Mouse (Mus musculus) CH12.LX (cell line): ENCODE results near the gene Phf12. TPM values are rescaled to one million over a fixed set of nuclear protein-coding genes. Genes with fewer than 3 reads are reported as not detected.
A peak's percentile ranks its signal among the peaks of the same experiment; 100 is the strongest.

ENCODE experiments used
- DNase-seq: peaks from one replicate; pipeline ENCODE4 v3.0.0-alpha.2; 2013; ENCODE audit errors: extremely low read depth
- H3K27ac ChIP-seq: 2 replicates; pipeline ENCODE4 v1.5.1; 2012; ENCODE audit warnings: low read depth, mild to moderate bottlenecking, control low read depth, moderate library complexity; ENCODE audit not compliant: insufficient read depth
- H3K27me3 ChIP-seq: replicated peaks from 2 replicates; pipeline ENCODE3; 2012; ENCODE audit warnings: inconsistent platforms
- H3K36me3 ChIP-seq, 2 experiments: replicated peaks in 1 of 2; 2 replicates each; pipeline versions ENCODE3 to v1.6.1; 2012; ENCODE audit warnings: inconsistent platforms in 1 of 2, low read length in 1 of 2, mild to moderate bottlenecking in 1 of 2, mixed read lengths in 1 of 2, moderate library complexity in 1 of 2; ENCODE audit not compliant: control insufficient read depth in 1 of 2, insufficient read depth in 1 of 2
- H3K4me1 ChIP-seq, 2 experiments: 2 replicates each; pipeline ENCODE4 v1.6.1; 2012; ENCODE audit warnings: inconsistent platforms in 1 of 2, moderate library complexity in 1 of 2; ENCODE audit not compliant: insufficient read depth in 2 of 2, control insufficient read depth in 1 of 2
- H3K4me2 ChIP-seq: 2 replicates; pipeline ENCODE4 v1.6.1; 2012; ENCODE audit warnings: low read depth, mild to moderate bottlenecking, control low read depth; ENCODE audit not compliant: poor library complexity, insufficient read depth, severe bottlenecking
- H3K4me3 ChIP-seq, 3 experiments: fragments of 150-350 bp in 1 of 3; sonication (generic) in 1 of 3; replicated peaks in 1 of 3; 2 replicates each; pipeline versions ENCODE3 to v1.5.1; 2011 to 2012; ENCODE audit warnings: low read depth in 2 of 3, low read length in 2 of 3, mild to moderate bottlenecking in 2 of 3, moderate library complexity in 2 of 3, control low read depth in 1 of 3, improper control_type of control experiment in 1 of 3, inconsistent platforms in 1 of 3, mixed read lengths in 1 of 3; ENCODE audit not compliant: poor library complexity in 1 of 3
- H3K79me2 ChIP-seq: replicated peaks from 2 replicates; pipeline ENCODE4 v1.6.1; 2012; ENCODE audit warnings: mild to moderate bottlenecking, moderate library complexity; ENCODE audit not compliant: control insufficient read depth, poor library complexity, insufficient read depth, severe bottlenecking; ENCODE audit errors: extremely low read depth
- H3K9ac ChIP-seq: 2 replicates; pipeline ENCODE4 v1.6.1; 2012; ENCODE audit warnings: low read depth, mild to moderate bottlenecking, control low read depth, moderate library complexity; ENCODE audit not compliant: insufficient read depth
- H3K9me3 ChIP-seq: replicated peaks from 2 replicates; pipeline ENCODE3; 2012; ENCODE audit warnings: low read length, inconsistent platforms, mixed read lengths
- CHD2 ChIP-seq: IDR thresholded peaks from 2 replicates; pipeline ENCODE4 v1.6.1; 2011; ENCODE audit warnings: low read length, improper control_type of control experiment
- CTCF ChIP-seq, 2 experiments: IDR thresholded peaks in 1 of 2; conservative IDR thresholded peaks in 1 of 2; 2 replicates each; pipeline ENCODE4 v1.5.1; 2011 to 2012; ENCODE audit warnings: low read depth in 2 of 2, low read length in 2 of 2, improper control_type of control experiment in 1 of 2, inconsistent platforms in 1 of 2, mild to moderate bottlenecking in 1 of 2, moderate library complexity in 1 of 2
- JUN ChIP-seq: IDR thresholded peaks from 2 replicates; pipeline ENCODE4 v1.6.1; 2011; ENCODE audit warnings: low read depth, mild to moderate bottlenecking, low read length, improper control_type of control experiment, moderate library complexity; ENCODE audit not compliant: insufficient read depth
- MEF2A ChIP-seq: IDR thresholded peaks from 2 replicates; pipeline ENCODE4 v1.6.1; 2014; ENCODE audit warnings: low read depth, mild to moderate bottlenecking, inconsistent platforms, low read length, improper control_type of control experiment, borderline replicate concordance
- MYC ChIP-seq: IDR thresholded peaks from 2 replicates; pipeline ENCODE4 v1.6.1; 2011; ENCODE audit warnings: low read depth, mild to moderate bottlenecking, improper control_type of control experiment, low read length
- RAD21 ChIP-seq: IDR thresholded peaks from 2 replicates; pipeline ENCODE4 v1.6.1; 2011; ENCODE audit warnings: low read depth, mild to moderate bottlenecking, low read length, improper control_type of control experiment, moderate library complexity
- SMC3 ChIP-seq: IDR thresholded peaks from 2 replicates; pipeline ENCODE4 v1.6.1; 2011; ENCODE audit warnings: low read depth, low read length, improper control_type of control experiment
- ZKSCAN1 ChIP-seq: IDR thresholded peaks from 2 replicates; pipeline ENCODE4 v1.6.1; 2012; ENCODE audit warnings: low read depth, inconsistent platforms, low read length, improper control_type of control experiment, borderline replicate concordance
- ZNF384 ChIP-seq: IDR thresholded peaks from 2 replicates; pipeline ENCODE4 v1.6.1; 2012; ENCODE audit warnings: low read depth, low read length, improper control_type of control experiment, inconsistent platforms
- dilution Hi-C: fragments of 300-500 bp; cut with MboI; formaldehyde crosslinking; loops from 2 replicates; pipeline ENCODE4 v1.14.3; 2020; ENCODE audit warnings: low sequenced_read_pairs; ENCODE audit not compliant: extremely low pct_unique_long_range_greater_than_20kb, extremely low pct_ligation_motif_present
- in situ Hi-C: fragments of 300-500 bp; cut with MboI; formaldehyde crosslinking; loops from 3 replicates; pipeline ENCODE4 v1.14.3; 2019; ENCODE audit warnings: low sequenced_read_pairs, low pct_ligation_motif_present, low pct_unique_long_range_greater_than_20kb, mixed read lengths
- polyA plus RNA-seq: library from polyadenylated mRNA; unstranded; fragments of >175 nt; gene quantifications from 2 replicates; pipeline ENCODE4 v1.2.1, GENCODE M21; 2012; ENCODE audit warnings: low read depth; ENCODE audit not compliant: insufficient read length
- total RNA-seq, 2 experiments: library from RNA; depleted of rRNA; stranded (reverse); fragments of 300-350 nt in 1 of 2; fragments of >200 nt in 1 of 2; gene quantifications; 2 replicates each; pipeline ENCODE4 v1.2.3; 2012 to 2014

The Phf12 gene
- total and polyA plus RNA-seq, 3 experiments, result 10.7 to 59.7 (median 30.5) TPM

GRCm38 (mm10) chr11:78006446-78006845, 23.9 kb downstream of the Phf12 start:
- Histone ChIP-seq H3K79me2 (peaks cover 62% of the 10 kb centered on the region), H3K4me2 (no peak overlapping the region), H3K9ac (no peak overlapping the region), H3K4me1 (peaks cover 0 to 7% of the 10 kb centered on the region in 2 experiments; a peak in 1 of 4 replicates), H3K27ac (no peak overlapping the region), H3K27me3 (no peaks in the 10 kb centered on the region), H3K9me3 (peaks cover 7% of the 10 kb centered on the region), H3K36me3 (peaks cover 74 to 91% of the 10 kb centered on the region in 2 experiments), H3K4me3 (no peak overlapping the region)
- TF ChIP-seq RAD21 (no peak), ZKSCAN1 (no peak), MEF2A (no peak), CTCF (conservative IDR thresholded peaks at IDR 0.05 in 1 of 2, IDR thresholded peaks at IDR 0.05 in 1 of 2; ENCODE audit: low read depth in 2 of 2, low read length in 2 of 2) (no peak), JUN (no peak)
- DNase-seq, result no peak
- in situ Hi-C loops (no loop called here), dilution Hi-C loops (no loop called here)

- in situ Hi-C loops, result loop anchor here (10.0 kb wide), 1 partner anchor 155 kb away; the partner anchor contains the start of genes Nek8 and Tlcd1
- no peak overlapping the region for H3K27ac ChIP-seq
Measured at GRCm38 (mm10) chr11:78019676-78020075, 37.1 kb downstream of the Phf12 start.

GRCm38 (mm10) chr11:78023607-78024006, 41.1 kb downstream of the Phf12 start:
- H3K4me1 ChIP-seq, result peaks cover 0 to 4% of the 10 kb centered on the region in 2 experiments; a peak in 1 of 4 replicates
- TF ChIP-seq ZNF384 (no peak), CTCF (conservative IDR thresholded peaks at IDR 0.05 in 1 of 2, IDR thresholded peaks at IDR 0.05 in 1 of 2; ENCODE audit: low read depth in 2 of 2, low read length in 2 of 2) (peak; percentile 60 to 77)
- TF ChIP-seq, all 38 proteins: peak for 1
- in situ Hi-C loops (loop anchor here (10.0 kb wide), 1 partner anchor 151 kb away; the partner anchor contains the start of genes Nek8 and Tlcd1), dilution Hi-C loops (no loop called here)
- peak; percentile 45 for DNase-seq
- H3K9ac ChIP-seq, result no peak overlapping the region
- no peaks in the 10 kb centered on the region for H3K9me3 ChIP-seq
- no peak overlapping the region for H3K27ac ChIP-seq
- H3K4me3 ChIP-seq, result no peak overlapping the region
- H3K4me2 ChIP-seq, result no peak overlapping the region
- H3K36me3 ChIP-seq, result peaks cover 81 to 96% of the 10 kb centered on the region in 2 experiments
- H3K27me3 ChIP-seq, result no peaks in the 10 kb centered on the region
- peaks cover 4% of the 10 kb centered on the region; the same call in 1 of the 2 replicates for H3K79me2 ChIP-seq

More at GRCm38 (mm10) chr11:78019676-78020075, 37.1 kb downstream of the Phf12 start:
- no peak overlapping the region for H3K4me2 ChIP-seq
- peak; percentile 82 for DNase-seq
- H3K9me3 ChIP-seq, result no peaks in the 10 kb centered on the region
- peaks cover 4% of the 10 kb centered on the region; the same call in 1 of the 2 replicates for H3K79me2 ChIP-seq
- TF ChIP-seq RAD21 (peak; percentile 59), SMC3 (peak; percentile 55), CTCF (conservative IDR thresholded peaks at IDR 0.05 in 1 of 2, IDR thresholded peaks at IDR 0.05 in 1 of 2; ENCODE audit: low read depth in 2 of 2, low read length in 2 of 2) (peak; percentile 92 to 99), CHD2 (no peak), MYC (peak; percentile 80; the same call in 1 of the 2 replicates)
- H3K4me3 ChIP-seq, result no peak overlapping the region
- peaks cover 82 to 97% of the 10 kb centered on the region in 2 experiments for H3K36me3 ChIP-seq
- no peak overlapping the region for H3K9ac ChIP-seq
- dilution Hi-C loops, result no loop called here
- no peaks in the 10 kb centered on the region for H3K27me3 ChIP-seq
- peaks cover 0 to 34% of the 10 kb centered on the region in 2 experiments; a peak in 2 of 4 replicates for H3K4me1 ChIP-seq
